ENCODE assay signal across 14 mouse cellular contexts in the genomic region with DNA sequence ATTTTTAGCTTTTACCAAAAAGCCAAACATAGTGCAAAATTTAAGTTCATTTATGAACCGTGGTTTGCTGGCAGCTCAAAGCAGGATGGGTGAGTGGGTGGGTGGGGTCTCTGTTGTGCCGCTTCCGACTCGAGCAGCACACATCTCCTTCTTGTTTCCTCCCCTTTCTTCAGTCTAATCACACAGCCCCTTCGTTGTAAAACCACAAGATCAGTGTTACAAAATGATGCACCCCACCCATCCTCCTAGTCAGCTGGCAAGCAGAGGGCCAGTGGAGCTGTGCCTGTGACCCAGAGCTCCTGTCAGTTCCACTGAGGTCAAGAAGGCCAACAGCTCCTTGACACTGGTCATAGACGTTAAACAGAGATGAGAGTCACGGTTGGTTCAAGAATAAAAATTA. TPM values are rescaled to one million over a fixed set of nuclear protein-coding genes. Genes with fewer than 3 reads are reported as not detected.
A peak's percentile ranks its signal among the peaks of the same experiment; 100 is the strongest.
DNase-seq lines count a peak whose midpoint lies in the region; ATAC-seq lines count a peak whose summit lies in the region.
"Had no signal": no experiment of that assay in that cellular context is flagged by ENCODE, and none has a peak within 500 bp of the region (broad histone marks: within the 10 kb centered on the region; RNA-seq: fewer than 3 reads in every experiment).

No protein-coding gene starts in this region.

- H3K9me3 ChIP-seq in heart, embryonic 10.5 days, result no peaks in the 10 kb centered on the region
- no peaks in the 10 kb centered on the region for H3K9me3 ChIP-seq in limb, embryonic 10.5 days (replicated peaks)
- H3K9me3 ChIP-seq: embryonic facial prominence, embryonic 13.5 days; forebrain, embryonic 12.5 days; stomach, embryonic 15.5 days had no signal

- peaks cover 33% of the 10 kb centered on the region for H3K4me1 ChIP-seq in heart, embryonic 10.5 days
- peaks cover 28% of the 10 kb centered on the region for H3K4me1 ChIP-seq in limb, embryonic 10.5 days
- H3K4me1 ChIP-seq: stomach, embryonic 15.5 days had no signal

- peak; percentile 53 for ATAC-seq in common myeloid progenitor, adult 5-6 weeks (replicated peaks; ENCODE audit: low read depth, poor library complexity, severe bottlenecking)

- DNase-seq in heart, adult 11 months, result peak; percentile 97
- no peak for DNase-seq in heart, embryonic 10.5 days (ENCODE audit: low spot score)
- peak; percentile 70 for DNase-seq in 416B (ENCODE audit: low read depth)
- peak; percentile 66 to 81 for DNase-seq in natural killer cell, adult 2 months (ENCODE audit: low spot score in 2 of 2)
- no peak for DNase-seq in limb, embryonic 10.5 days (ENCODE audit: low spot score)
- DNase-seq in left cerebral cortex, postnatal 36 days (ENCODE audit: low spot score in 2 of 2), result no peak
- DNase-seq in urinary bladder, adult 18-20 months (ENCODE audit: low spot score in 2 of 2), result no peak
- DNase-seq: cerebellum, adult 9-11 months; kidney, postnatal 10 days; lung, postnatal 14 days had no signal

- no peaks in the 10 kb centered on the region for H3K36me3 ChIP-seq in heart, embryonic 10.5 days
- H3K36me3 ChIP-seq in limb, embryonic 10.5 days, result no peaks in the 10 kb centered on the region
- H3K36me3 ChIP-seq: embryonic facial prominence, embryonic 13.5 days; forebrain, embryonic 12.5 days; stomach, embryonic 15.5 days had no signal

- no peak overlapping the region for H3K4me3 ChIP-seq in heart, embryonic 10.5 days
- H3K4me3 ChIP-seq in limb, embryonic 10.5 days, result no peak overlapping the region
- H3K4me3 ChIP-seq: embryonic facial prominence, embryonic 13.5 days; forebrain, embryonic 12.5 days; stomach, embryonic 15.5 days had no signal

- intact Hi-C loops in left cerebral cortex, postnatal 36 days (cut with DNase I), result loop anchor here (10.0 kb wide), 1 partner anchor 353 kb away; a partner anchor contains a TSS

- H3K27me3 ChIP-seq in heart, embryonic 10.5 days (ENCODE audit: insufficient read depth, poor library complexity, severe bottlenecking), result no peaks in the 10 kb centered on the region
- H3K27me3 ChIP-seq in limb, embryonic 10.5 days (ENCODE audit: low read depth, poor library complexity, severe bottlenecking), result no peaks in the 10 kb centered on the region
- H3K27me3 ChIP-seq: embryonic facial prominence, embryonic 13.5 days; stomach, embryonic 15.5 days had no signal

- WGBS in heart, embryonic 10.5 days, result 68% methylated on average over 7 of the region's 7 CpGs
- WGBS in limb, embryonic 10.5 days, result 83% methylated on average over 7 of the region's 7 CpGs

- H3K27ac ChIP-seq in heart, embryonic 10.5 days, result no peak overlapping the region
- H3K27ac ChIP-seq in limb, embryonic 10.5 days, result no peak overlapping the region
- H3K27ac ChIP-seq: embryonic facial prominence, embryonic 13.5 days; forebrain, embryonic 12.5 days; stomach, embryonic 15.5 days had no signal

RNA-seq across cellular contexts. Expression of a gene that starts 20.7 kb away (rescaled TPM):
- 15.5 and 15.6 TPM in 2 replicates for polyA plus RNA-seq in heart, embryonic 10.5 days (2016; fragmentation: Nextera tagmentation; extraction: Ambion mirVana)
- 35.6 and 37.5 TPM in 2 replicates for total RNA-seq in common myeloid progenitor, adult 5-6 weeks (2017)
- 17.9 and 22.6 TPM in 2 replicates for polyA plus RNA-seq in limb, embryonic 10.5 days (2016; fragmentation: Nextera tagmentation; extraction: Ambion mirVana)
- 10 to 100 TPM; 65.9 to 67.3 TPM for total RNA-seq in left cerebral cortex, postnatal 36 days (2021)

Comparison
In these comparisons a context has a peak if more than half of its experiments do, and no peak if none do; other contexts are left out.
1. DNase-seq: peak in heart, adult 11 months (single experiment), 416B (single experiment) and natural killer cell, adult 2 months (2 of 2); none in heart, embryonic 10.5 days (single experiment), limb, embryonic 10.5 days (single experiment), left cerebral cortex, postnatal 36 days (0 of 2) and urinary bladder, adult 18-20 months (0 of 2).